Mouse (Mus musculus): Measurements from ENCODE around the gene Cdk9. TPM values are rescaled to one million over a fixed set of nuclear protein-coding genes. Genes with fewer than 3 reads are reported as not detected.

Gene Cdk9
- total RNA-seq, 1 experiment = 68.0 TPM

DNA sequence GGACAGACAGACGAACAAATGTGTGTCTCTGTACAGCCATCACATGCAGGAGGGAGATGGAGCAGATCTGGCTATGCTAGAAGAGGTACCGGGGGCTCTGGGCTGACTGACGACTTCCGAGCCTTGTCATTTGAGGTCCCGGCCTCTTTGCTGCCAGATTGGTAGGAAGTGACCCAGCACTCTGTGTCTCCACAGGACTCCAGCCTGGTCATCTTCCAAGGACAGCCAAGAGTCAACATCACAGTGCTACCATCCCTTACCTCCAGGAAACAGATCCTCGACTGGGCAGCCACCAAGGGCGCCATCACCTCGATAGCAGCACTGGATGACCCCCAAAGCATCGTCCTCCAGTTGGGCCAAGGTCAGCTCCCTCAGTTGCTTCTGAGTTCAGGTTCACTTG lies 41.7 kb downstream of the Cdk9 start:
- H3K4me3 ChIP-seq (ENCODE audit: insufficient read depth in 1 of 2, low read depth in 1 of 2, low read length in 2 of 2, poor library complexity in 1 of 2, severe bottlenecking in 1 of 2) = no peak overlapping the region
- no peaks in the 10 kb centered on the region for H3K9me3 ChIP-seq (ENCODE audit: control insufficient read depth, insufficient read depth, low read depth, low read length)
- no peak overlapping the region for H3K27ac ChIP-seq (ENCODE audit: insufficient read depth, low read depth, low read length, poor library complexity, severe bottlenecking)
- DNase-seq (ENCODE audit: low read depth, low spot score) = no peak
- in situ Hi-C loops (cut with MboI; ENCODE audit: low sequenced_read_pairs in 2 of 2, unreplicated experiment in 2 of 2) = no loop called here
- no peaks in the 10 kb centered on the region for H3K4me1 ChIP-seq (ENCODE audit: control insufficient read depth in 2 of 2, insufficient read depth in 2 of 2, low read length in 2 of 2, poor library complexity in 1 of 2)
- H3K9ac ChIP-seq (ENCODE audit: insufficient read depth, low read depth, low read length, poor library complexity, severe bottlenecking) = no peak overlapping the region
- TF ChIP-seq HCFC1 (IDR thresholded peaks at IDR 0.05; ENCODE audit: borderline replicate concordance, insufficient read depth, low read length) = no peak
- TF ChIP-seq CHD2 (IDR thresholded peaks at IDR 0.05; ENCODE audit: low read depth, low read length) = no peak
- peaks cover 25% of the 10 kb centered on the region for H3K36me3 ChIP-seq (ENCODE audit: control insufficient read depth, insufficient read depth, low read length, poor library complexity, severe bottlenecking)

DNA sequence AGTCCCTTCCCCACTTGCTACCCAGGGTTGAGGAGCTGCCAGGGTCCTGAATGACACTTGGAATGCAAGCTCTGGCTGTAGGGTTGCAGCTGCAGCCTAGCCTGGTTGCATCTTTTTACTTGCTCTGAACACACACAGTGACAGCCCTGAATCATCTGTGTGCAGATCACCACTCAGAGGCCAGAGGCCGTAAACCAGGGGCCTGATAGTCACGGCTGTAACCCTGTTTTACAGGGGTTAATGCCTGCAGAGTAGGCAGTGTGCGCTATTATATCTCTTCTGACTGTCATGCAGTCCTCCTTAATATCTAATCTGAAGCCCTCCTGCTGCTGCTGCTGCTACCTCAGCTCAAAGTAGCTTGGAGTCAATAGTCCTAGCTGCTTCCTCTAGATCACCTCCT lies 43.0 kb downstream of the Cdk9 start:
- Histone ChIP-seq H3K27ac (ENCODE audit: insufficient read depth, low read depth, low read length, poor library complexity, severe bottlenecking) (no peak overlapping the region), H3K9me3 (ENCODE audit: control insufficient read depth, insufficient read depth, low read depth, low read length) (no peaks in the 10 kb centered on the region), H3K4me1 (ENCODE audit: control insufficient read depth in 2 of 2, insufficient read depth in 2 of 2, low read length in 2 of 2, poor library complexity in 1 of 2) (peaks cover 0 to 5% of the 10 kb centered on the region in 2 experiments; a peak in 2 of 4 replicates), H3K36me3 (ENCODE audit: control insufficient read depth, insufficient read depth, low read length, poor library complexity, severe bottlenecking) (peaks cover 25% of the 10 kb centered on the region), H3K4me3 (ENCODE audit: insufficient read depth in 1 of 2, low read depth in 1 of 2, low read length in 2 of 2, poor library complexity in 1 of 2, severe bottlenecking in 1 of 2) (no peak overlapping the region), H3K9ac (ENCODE audit: insufficient read depth, low read depth, low read length, poor library complexity, severe bottlenecking) (no peak overlapping the region)
- in situ Hi-C loops (cut with MboI; ENCODE audit: low sequenced_read_pairs in 2 of 2, unreplicated experiment in 2 of 2) = no loop called here
- no peak for DNase-seq (ENCODE audit: low read depth, low spot score)
- no peak for TF ChIP-seq HCFC1 (IDR thresholded peaks at IDR 0.05; ENCODE audit: borderline replicate concordance, insufficient read depth, low read length)

DNA sequence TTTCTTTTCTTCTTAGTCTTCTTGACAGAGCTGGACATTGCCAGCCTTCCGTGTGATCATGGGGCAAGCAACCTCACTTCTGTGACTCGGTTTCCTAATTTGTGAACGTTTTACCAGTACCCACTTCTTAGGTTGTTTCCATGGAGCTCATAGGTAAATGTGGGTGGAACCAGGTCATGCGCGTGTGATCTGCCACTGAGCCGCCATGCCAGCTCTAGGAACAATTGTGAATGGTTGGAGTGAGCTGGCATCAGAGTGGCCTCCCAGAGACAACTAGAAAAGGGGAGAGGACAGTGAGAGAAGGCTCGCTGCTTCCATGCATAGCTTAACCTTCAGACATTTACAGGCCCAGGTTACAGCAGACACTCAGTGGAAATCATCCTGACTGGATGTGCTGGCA lies 44.7 kb downstream of the Cdk9 start:
- H3K4me1 ChIP-seq (ENCODE audit: control insufficient read depth in 2 of 2, insufficient read depth in 2 of 2, low read length in 2 of 2, poor library complexity in 1 of 2) = peaks cover 0 to 5% of the 10 kb centered on the region in 2 experiments; a peak in 2 of 4 replicates
- no peak overlapping the region for H3K4me3 ChIP-seq (ENCODE audit: insufficient read depth in 1 of 2, low read depth in 1 of 2, low read length in 2 of 2, poor library complexity in 1 of 2, severe bottlenecking in 1 of 2)
- H3K36me3 ChIP-seq (ENCODE audit: control insufficient read depth, insufficient read depth, low read length, poor library complexity, severe bottlenecking) = peaks cover 18% of the 10 kb centered on the region
- no peak overlapping the region for H3K27ac ChIP-seq (ENCODE audit: insufficient read depth, low read depth, low read length, poor library complexity, severe bottlenecking)
- in situ Hi-C loops (cut with MboI; ENCODE audit: low sequenced_read_pairs in 2 of 2, unreplicated experiment in 2 of 2) = no loop called here
- H3K9me3 ChIP-seq (ENCODE audit: control insufficient read depth, insufficient read depth, low read depth, low read length) = no peaks in the 10 kb centered on the region
- H3K9ac ChIP-seq (ENCODE audit: insufficient read depth, low read depth, low read length, poor library complexity, severe bottlenecking) = no peak overlapping the region
- TF ChIP-seq HCFC1 (IDR thresholded peaks at IDR 0.05; ENCODE audit: borderline replicate concordance, insufficient read depth, low read length) = no peak
- TF ChIP-seq CHD2 (IDR thresholded peaks at IDR 0.05; ENCODE audit: low read depth, low read length) = no peak
- no peak for TF ChIP-seq ZNF384 (IDR thresholded peaks at IDR 0.05; ENCODE audit: low read depth, low read length)
- no peak for TF ChIP-seq MAFK (IDR thresholded peaks at IDR 0.05; ENCODE audit: insufficient read depth, low read depth, low read length)
- no peak for TF ChIP-seq ZC3H11A (IDR thresholded peaks at IDR 0.05; ENCODE audit: borderline replicate concordance, low read depth, low read length)
- DNase-seq (ENCODE audit: low read depth, low spot score) = no peak

DNA sequence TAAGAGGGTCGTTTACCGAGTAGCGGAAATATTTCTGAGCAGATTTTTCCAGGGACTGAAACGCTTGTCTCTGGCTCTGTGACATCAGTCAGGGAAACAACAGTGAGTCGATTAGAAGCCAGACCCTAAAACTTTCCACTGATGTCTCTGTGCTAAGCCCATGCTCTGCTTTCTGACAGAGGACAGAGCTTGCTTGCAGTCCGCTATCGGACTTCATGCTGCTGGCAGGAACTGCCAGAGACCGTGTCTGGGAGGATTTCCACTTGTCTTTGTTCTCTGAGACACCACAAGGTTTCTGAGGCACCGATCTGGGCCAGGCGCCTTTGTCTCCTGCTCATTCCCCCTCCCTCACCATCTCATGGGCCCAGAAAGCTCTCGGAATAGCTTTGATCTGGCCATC lies 45.1 kb downstream of the Cdk9 start:
- H3K4me3 ChIP-seq (ENCODE audit: insufficient read depth in 1 of 2, low read depth in 1 of 2, low read length in 2 of 2, poor library complexity in 1 of 2, severe bottlenecking in 1 of 2) = no peak overlapping the region
- H3K9me3 ChIP-seq (ENCODE audit: control insufficient read depth, insufficient read depth, low read depth, low read length) = no peaks in the 10 kb centered on the region
- H3K9ac ChIP-seq (ENCODE audit: insufficient read depth, low read depth, low read length, poor library complexity, severe bottlenecking) = no peak overlapping the region
- H3K4me1 ChIP-seq (ENCODE audit: control insufficient read depth in 2 of 2, insufficient read depth in 2 of 2, low read length in 2 of 2, poor library complexity in 1 of 2) = peaks cover 0 to 5% of the 10 kb centered on the region in 2 experiments; a peak in 2 of 4 replicates
- in situ Hi-C loops (cut with MboI; ENCODE audit: low sequenced_read_pairs in 2 of 2, unreplicated experiment in 2 of 2) = no loop called here
- no peak for TF ChIP-seq ZC3H11A (IDR thresholded peaks at IDR 0.05; ENCODE audit: borderline replicate concordance, low read depth, low read length)
- TF ChIP-seq HCFC1 (IDR thresholded peaks at IDR 0.05; ENCODE audit: borderline replicate concordance, insufficient read depth, low read length) = no peak
- TF ChIP-seq MAFK (IDR thresholded peaks at IDR 0.05; ENCODE audit: insufficient read depth, low read depth, low read length) = no peak
- TF ChIP-seq CHD2 (IDR thresholded peaks at IDR 0.05; ENCODE audit: low read depth, low read length) = no peak
- TF ChIP-seq ZNF384 (IDR thresholded peaks at IDR 0.05; ENCODE audit: low read depth, low read length) = no peak
- no peak overlapping the region for H3K27ac ChIP-seq (ENCODE audit: insufficient read depth, low read depth, low read length, poor library complexity, severe bottlenecking)
- peaks cover 14% of the 10 kb centered on the region for H3K36me3 ChIP-seq (ENCODE audit: control insufficient read depth, insufficient read depth, low read length, poor library complexity, severe bottlenecking)
- no peak for DNase-seq (ENCODE audit: low read depth, low spot score)

DNA sequence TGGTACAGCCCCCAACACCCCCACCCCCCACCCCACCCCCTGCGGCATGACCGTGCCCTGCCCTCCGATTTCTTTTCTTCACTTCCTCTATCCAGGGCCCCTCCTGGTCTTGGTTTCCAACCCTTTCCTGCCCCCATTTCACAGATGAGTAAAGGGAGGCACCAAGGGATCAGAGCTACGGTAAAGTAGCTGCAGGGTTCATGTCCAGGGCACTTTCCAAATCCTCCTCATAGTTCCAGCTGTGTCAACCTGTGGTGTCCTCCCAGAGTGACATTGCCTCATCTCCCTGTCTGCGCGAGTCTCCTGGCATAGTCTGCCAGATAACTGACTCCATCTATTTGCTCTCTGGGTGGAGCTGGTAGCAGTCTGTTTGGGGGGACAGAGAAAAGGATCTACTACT lies 47.0 kb downstream of the Cdk9 start:
- Histone ChIP-seq H3K9me3 (ENCODE audit: control insufficient read depth, insufficient read depth, low read depth, low read length) (no peaks in the 10 kb centered on the region), H3K4me1 (ENCODE audit: control insufficient read depth in 2 of 2, insufficient read depth in 2 of 2, low read length in 2 of 2, poor library complexity in 1 of 2) (peaks cover 0 to 14% of the 10 kb centered on the region in 2 experiments; a peak in 2 of 4 replicates), H3K9ac (ENCODE audit: insufficient read depth, low read depth, low read length, poor library complexity, severe bottlenecking) (no peak overlapping the region; the same call in 1 of the 2 replicates), H3K36me3 (ENCODE audit: control insufficient read depth, insufficient read depth, low read length, poor library complexity, severe bottlenecking) (peaks cover 1% of the 10 kb centered on the region; the same call in 1 of the 2 replicates), H3K27ac (ENCODE audit: insufficient read depth, low read depth, low read length, poor library complexity, severe bottlenecking) (peak overlapping the region; percentile 6; the same call in 1 of the 2 replicates), H3K4me3 (ENCODE audit: insufficient read depth in 1 of 2, low read depth in 1 of 2, low read length in 2 of 2, poor library complexity in 1 of 2, severe bottlenecking in 1 of 2) (no peak overlapping the region)
- TF ChIP-seq MAFK (IDR thresholded peaks at IDR 0.05; ENCODE audit: insufficient read depth, low read depth, low read length) (no peak), ZC3H11A (IDR thresholded peaks at IDR 0.05; ENCODE audit: borderline replicate concordance, low read depth, low read length) (no peak), ZNF384 (IDR thresholded peaks at IDR 0.05; ENCODE audit: low read depth, low read length) (no peak), HCFC1 (IDR thresholded peaks at IDR 0.05; ENCODE audit: borderline replicate concordance, insufficient read depth, low read length) (no peak)
- in situ Hi-C loops (cut with MboI; ENCODE audit: low sequenced_read_pairs in 2 of 2, unreplicated experiment in 2 of 2) = no loop called here
- DNase-seq (ENCODE audit: low read depth, low spot score) = no peak
